8 mouse cellular contexts compared by ENCODE assay signal in the genomic region with DNA sequence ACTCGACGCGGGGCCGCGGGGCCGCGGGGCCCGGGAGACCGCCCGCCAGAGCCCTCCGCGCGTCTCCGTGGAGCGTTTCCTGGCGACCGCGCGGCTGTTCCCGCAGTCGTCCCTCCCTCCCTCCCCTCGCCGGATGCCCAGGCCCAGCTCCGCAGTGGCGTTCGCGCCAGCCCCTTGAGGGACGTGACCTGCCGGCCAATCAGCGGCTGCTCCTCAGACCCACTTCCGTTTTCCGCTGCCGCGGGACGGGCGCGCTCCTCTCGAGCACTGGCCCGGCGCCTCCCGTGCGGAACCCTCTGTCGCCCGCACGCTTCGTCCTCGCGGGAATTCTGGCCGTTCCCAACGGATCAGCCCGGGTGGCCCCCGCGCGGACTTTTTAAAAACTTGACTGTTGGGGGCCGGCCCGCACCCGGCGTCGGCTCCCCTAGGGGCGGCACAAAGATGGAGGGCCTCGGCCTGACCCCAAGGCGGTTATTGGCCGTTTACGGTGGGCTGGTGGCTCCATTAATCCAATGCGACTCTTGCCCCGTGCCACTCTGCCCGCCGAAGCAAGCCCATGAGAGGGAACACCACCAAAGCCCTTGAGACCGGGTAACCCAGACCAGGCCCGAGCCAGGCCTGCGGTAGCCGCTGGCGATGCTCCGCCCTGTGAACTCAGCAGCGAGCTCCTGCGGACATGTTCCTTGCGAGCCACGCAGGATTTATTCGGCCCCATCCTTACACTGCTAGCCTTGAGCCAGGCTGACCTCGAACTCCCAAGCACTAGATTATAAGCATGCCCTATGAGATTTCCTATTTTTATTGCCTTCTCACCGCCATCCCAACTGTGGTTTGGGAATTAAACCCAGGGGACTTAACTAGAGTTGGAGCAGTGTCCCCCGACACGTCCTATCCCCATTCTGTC. TPM values are rescaled to one million over a fixed set of nuclear protein-coding genes. Genes with fewer than 3 reads are reported as not detected.
DNase-seq lines count a peak whose midpoint lies in the region; ATAC-seq and TF ChIP-seq lines count a peak whose summit lies in the region.

No protein-coding gene starts in this region.

- H3K9me3 ChIP-seq in embryonic facial prominence, embryonic 15.5 days (replicated peaks): no peaks in the 10 kb centered on the region
- no peaks in the 10 kb centered on the region for H3K9me3 ChIP-seq in kidney, embryonic 14.5 days (ENCODE audit: control insufficient read depth, low read length)
- no peaks in the 10 kb centered on the region for H3K9me3 ChIP-seq in limb, embryonic 14.5 days (ENCODE audit: control insufficient read depth, low read length)
- no peaks in the 10 kb centered on the region for H3K9me3 ChIP-seq in midbrain, embryonic 16.5 days (replicated peaks; ENCODE audit: control insufficient read depth, low read length, poor library complexity, severe bottlenecking)

- H3K36me3 ChIP-seq in embryonic facial prominence, embryonic 15.5 days: no peaks in the 10 kb centered on the region
- peaks cover 19% of the 10 kb centered on the region; the same call in 1 of the 2 replicates for H3K36me3 ChIP-seq in kidney, embryonic 14.5 days (ENCODE audit: control insufficient read depth, insufficient read depth, low read length)
- H3K36me3 ChIP-seq in limb, embryonic 14.5 days (ENCODE audit: control insufficient read depth, insufficient read depth, low read length): peaks cover 17% of the 10 kb centered on the region
- H3K36me3 ChIP-seq in midbrain, embryonic 16.5 days (ENCODE audit: control insufficient read depth, insufficient read depth, low read length): 0 out of 2 replicates have a peak, but pooled peaks cover 2% of the 10 kb centered on the region
- peaks cover 5% of the 10 kb centered on the region for H3K36me3 ChIP-seq in spleen, adult 2 months (ENCODE audit: control insufficient read depth, insufficient read depth, low read length)

- ATAC-seq in embryonic facial prominence, embryonic 15.5 days (ENCODE audit: insufficient number of reproducible peaks, low FRiP score, low TSS enrichment, low read depth): peak; percentile 98
- ATAC-seq in kidney, embryonic 14.5 days (ENCODE audit: low FRiP score, low TSS enrichment): peak; percentile 97
- peak; percentile 95 for ATAC-seq in limb, embryonic 14.5 days (ENCODE audit: low FRiP score, low read depth)
- ATAC-seq in midbrain, embryonic 16.5 days: peak; percentile 98

- no peak for TF ChIP-seq POLR2A in bone marrow macrophage, adult 2 months (IDR thresholded peaks at IDR 0.05; ENCODE audit: borderline replicate concordance, low read depth, low read length)
- TF ChIP-seq POLR2A in limb, embryonic 14.5 days (IDR thresholded peaks at IDR 0.05; ENCODE audit: borderline replicate concordance, extremely low read depth, insufficient read depth, insufficient read length): peak; percentile 72; the same call in 1 of the 2 replicates
- peak; percentile 96 for TF ChIP-seq POLR2A in spleen, adult 2 months (IDR thresholded peaks at IDR 0.05; ENCODE audit: low read depth, low read length)

- peak; percentile 97 for DNase-seq in A20 (ENCODE audit: low read depth, low spot score)
- DNase-seq in heart, adult 9 months (ENCODE audit: low spot score in 2 of 2): peak; percentile 96 to 97
- DNase-seq in limb, embryonic 14.5 days (ENCODE audit: low spot score): peak; percentile 94
- DNase-seq in spleen, adult 2 months (ENCODE audit: low read depth in 1 of 2, low spot score in 2 of 2): peak; percentile 89 to 94

- H3K27me3 ChIP-seq in embryonic facial prominence, embryonic 15.5 days: no peaks in the 10 kb centered on the region
- no peaks in the 10 kb centered on the region for H3K27me3 ChIP-seq in kidney, embryonic 14.5 days (ENCODE audit: control insufficient read depth, insufficient read depth, low read length)
- H3K27me3 ChIP-seq in limb, embryonic 14.5 days (ENCODE audit: control insufficient read depth, insufficient read depth, low read length): no peaks in the 10 kb centered on the region
- no peaks in the 10 kb centered on the region for H3K27me3 ChIP-seq in midbrain, embryonic 16.5 days (ENCODE audit: control insufficient read depth, insufficient read depth, low read depth, low read length)
- no peaks in the 10 kb centered on the region for H3K27me3 ChIP-seq in spleen, adult 2 months (ENCODE audit: control insufficient read depth, insufficient read depth, low read length)

- peak overlapping the region; percentile 80 for H3K4me3 ChIP-seq in bone marrow macrophage, adult 2 months (ENCODE audit: insufficient read depth, low read length)
- H3K4me3 ChIP-seq in embryonic facial prominence, embryonic 15.5 days (replicated peaks): peak overlapping the region; percentile 87
- H3K4me3 ChIP-seq in kidney, embryonic 14.5 days (ENCODE audit: low read length): peak overlapping the region; percentile 96
- peak overlapping the region; percentile 98 for H3K4me3 ChIP-seq in limb, embryonic 14.5 days (replicated peaks; ENCODE audit: low read length)
- H3K4me3 ChIP-seq in midbrain, embryonic 16.5 days (ENCODE audit: low read depth, low read length): peak overlapping the region; percentile 95
- H3K4me3 ChIP-seq in spleen, adult 2 months (ENCODE audit: extremely low read depth, insufficient read depth, insufficient read length): peak overlapping the region; percentile 90

- H3K4me1 ChIP-seq in bone marrow macrophage, adult 2 months (ENCODE audit: control insufficient read depth, insufficient read depth, low read length): peaks cover 18% of the 10 kb centered on the region
- peaks cover 16% of the 10 kb centered on the region for H3K4me1 ChIP-seq in embryonic facial prominence, embryonic 15.5 days
- peaks cover 21% of the 10 kb centered on the region for H3K4me1 ChIP-seq in kidney, embryonic 14.5 days (ENCODE audit: control insufficient read depth, insufficient read depth, low read length)
- H3K4me1 ChIP-seq in limb, embryonic 14.5 days (ENCODE audit: control insufficient read depth, insufficient read depth, low read length): peaks cover 13% of the 10 kb centered on the region; the same call in 1 of the 2 replicates
- H3K4me1 ChIP-seq in midbrain, embryonic 16.5 days (ENCODE audit: control insufficient read depth, insufficient read depth, low read length): peaks cover 24% of the 10 kb centered on the region
- peaks cover 4% of the 10 kb centered on the region; the same call in 1 of the 2 replicates for H3K4me1 ChIP-seq in spleen, adult 2 months (ENCODE audit: control insufficient read depth, insufficient read depth, insufficient read length)

- TF ChIP-seq CTCF in bone marrow macrophage, adult 2 months (IDR thresholded peaks at IDR 0.05; ENCODE audit: low read depth, low read length): no peak
- no peak for TF ChIP-seq CTCF in spleen, adult 2 months (IDR thresholded peaks at IDR 0.05; ENCODE audit: extremely low read depth, insufficient read depth, insufficient read length, insufficient replicate concordance)

- H3K27ac ChIP-seq in bone marrow macrophage, adult 2 months (ENCODE audit: insufficient read depth, low read depth, low read length): peak overlapping the region; percentile 92
- peak overlapping the region; percentile 99 for H3K27ac ChIP-seq in embryonic facial prominence, embryonic 15.5 days (replicated peaks)
- peak overlapping the region; percentile 99 for H3K27ac ChIP-seq in kidney, embryonic 14.5 days (ENCODE audit: low read depth, low read length)
- H3K27ac ChIP-seq in limb, embryonic 14.5 days (replicated peaks; ENCODE audit: low read depth, low read length): peak overlapping the region; percentile 99
- peak overlapping the region; percentile 100 for H3K27ac ChIP-seq in midbrain, embryonic 16.5 days (ENCODE audit: low read length)
- H3K27ac ChIP-seq in spleen, adult 2 months (ENCODE audit: insufficient read depth, low read length): peak overlapping the region; percentile 100

- peak overlapping the region; percentile 62 for H3K4me2 ChIP-seq in embryonic facial prominence, embryonic 15.5 days (replicated peaks)
- peak overlapping the region; percentile 61 for H3K4me2 ChIP-seq in kidney, embryonic 14.5 days (replicated peaks; ENCODE audit: low read depth, low read length)
- peak overlapping the region; percentile 58 for H3K4me2 ChIP-seq in limb, embryonic 14.5 days (replicated peaks; ENCODE audit: low read depth, low read length, severe bottlenecking)
- peak overlapping the region; percentile 73 for H3K4me2 ChIP-seq in midbrain, embryonic 16.5 days (ENCODE audit: low read length)

- WGBS in embryonic facial prominence, embryonic 15.5 days: under 1% methylated on average over 83 of the region's 83 CpGs
- WGBS in kidney, embryonic 14.5 days: under 1% methylated on average over 67 of the region's 83 CpGs
- WGBS in limb, embryonic 14.5 days: under 1% methylated on average over 71 of the region's 83 CpGs
- WGBS in midbrain, embryonic 16.5 days: under 1% methylated on average over 79 of the region's 83 CpGs
- WGBS in spleen, adult 2 months: under 1% methylated on average over 82 of the region's 83 CpGs

- H3K9ac ChIP-seq in embryonic facial prominence, embryonic 15.5 days: peak overlapping the region; percentile 94
- H3K9ac ChIP-seq in kidney, embryonic 14.5 days (ENCODE audit: low read depth, low read length): peak overlapping the region; percentile 99
- peak overlapping the region; percentile 98 for H3K9ac ChIP-seq in limb, embryonic 14.5 days (ENCODE audit: low read depth, low read length, severe bottlenecking)
- H3K9ac ChIP-seq in midbrain, embryonic 16.5 days (ENCODE audit: low read depth, low read length): peak overlapping the region; percentile 98

RNA-seq across cellular contexts. Expression of gene Hnrnpa0, which starts 0.7 kb away (rescaled TPM):
- 76.2 and 80.8 TPM in 2 replicates for polyA plus RNA-seq in bone marrow macrophage, adult 2 months (2012; ENCODE audit: insufficient read depth, insufficient read length, missing spikeins)
- polyA plus RNA-seq in embryonic facial prominence, embryonic 15.5 days (2015; fragmentation: Nextera tagmentation; extraction: Ambion mirVana): 32.8 and 33.5 TPM in 2 replicates
- polyA plus RNA-seq in kidney, embryonic 14.5 days (2014; fragmentation: Nextera tagmentation; extraction: Ambion mirVana): 55.5 and 103 TPM in 2 replicates
- polyA plus RNA-seq in limb, embryonic 14.5 days (2012; rRNA removed): 273 and 297 TPM in 2 replicates
- 55.3 and 57.5 TPM in 2 replicates for polyA plus RNA-seq in limb, embryonic 14.5 days (2014; fragmentation: Nextera tagmentation; extraction: Ambion mirVana)
- 42.9 and 46.5 TPM in 2 replicates for polyA plus RNA-seq in midbrain, embryonic 16.5 days (2015; fragmentation: Nextera tagmentation; extraction: Ambion mirVana)
- polyA plus RNA-seq in spleen, adult 2 months (2012; rRNA removed): 94.2 and 155 TPM in 2 replicates

RNA-seq across cellular contexts. Expression of gene Klhl3, which starts 15.6 kb away (rescaled TPM):
- 0.44 and 0.79 TPM in 2 replicates for polyA plus RNA-seq in bone marrow macrophage, adult 2 months (2012; ENCODE audit: insufficient read depth, insufficient read length, missing spikeins)
- polyA plus RNA-seq in embryonic facial prominence, embryonic 15.5 days (2015; fragmentation: Nextera tagmentation; extraction: Ambion mirVana): 3.6 and 3.8 TPM in 2 replicates
- polyA plus RNA-seq in kidney, embryonic 14.5 days (2014; fragmentation: Nextera tagmentation; extraction: Ambion mirVana): 4.1 and 6.0 TPM in 2 replicates
- 3.7 and 5.2 TPM in 2 replicates for polyA plus RNA-seq in limb, embryonic 14.5 days (2012; rRNA removed)
- polyA plus RNA-seq in limb, embryonic 14.5 days (2014; fragmentation: Nextera tagmentation; extraction: Ambion mirVana): 3.0 and 3.3 TPM in 2 replicates
- polyA plus RNA-seq in midbrain, embryonic 16.5 days (2015; fragmentation: Nextera tagmentation; extraction: Ambion mirVana): 13.9 and 15.0 TPM in 2 replicates
- polyA plus RNA-seq in spleen, adult 2 months (2012; rRNA removed): 0.86 and 0.90 TPM in 2 replicates

RNA-seq across cellular contexts. Expression of gene Idnk, which starts 28.4 kb away (rescaled TPM):
- polyA plus RNA-seq in bone marrow macrophage, adult 2 months (2012; ENCODE audit: insufficient read depth, insufficient read length, missing spikeins): 45.7 and 49.4 TPM in 2 replicates
- 32.6 and 36.3 TPM in 2 replicates for polyA plus RNA-seq in embryonic facial prominence, embryonic 15.5 days (2015; fragmentation: Nextera tagmentation; extraction: Ambion mirVana)
- 33.4 and 41.8 TPM in 2 replicates for polyA plus RNA-seq in kidney, embryonic 14.5 days (2014; fragmentation: Nextera tagmentation; extraction: Ambion mirVana)
- 14.5 and 17.7 TPM in 2 replicates for polyA plus RNA-seq in limb, embryonic 14.5 days (2012; rRNA removed)
- 31.1 and 31.7 TPM in 2 replicates for polyA plus RNA-seq in limb, embryonic 14.5 days (2014; fragmentation: Nextera tagmentation; extraction: Ambion mirVana)
- 54.3 and 60.7 TPM in 2 replicates for polyA plus RNA-seq in midbrain, embryonic 16.5 days (2015; fragmentation: Nextera tagmentation; extraction: Ambion mirVana)
- 22.6 and 24.7 TPM in 2 replicates for polyA plus RNA-seq in spleen, adult 2 months (2012; rRNA removed)

Comparison
In these comparisons a context has a peak if more than half of its experiments do, and no peak if none do; other contexts are left out.
1. Peak in every context shown above with its lines: DNase-seq, ATAC-seq, H3K4me3 ChIP-seq and H3K27ac ChIP-seq.